Mouse (Mus musculus) R1 (cell line): ENCODE data around the gene Clstn1.

Experiments used
- DNase-seq: peaks from one replicate; pipeline ENCODE4 v3.0.0-alpha.2; 2018; ENCODE audit warnings: low read depth, low spot score

The Clstn1 gene

DNA sequence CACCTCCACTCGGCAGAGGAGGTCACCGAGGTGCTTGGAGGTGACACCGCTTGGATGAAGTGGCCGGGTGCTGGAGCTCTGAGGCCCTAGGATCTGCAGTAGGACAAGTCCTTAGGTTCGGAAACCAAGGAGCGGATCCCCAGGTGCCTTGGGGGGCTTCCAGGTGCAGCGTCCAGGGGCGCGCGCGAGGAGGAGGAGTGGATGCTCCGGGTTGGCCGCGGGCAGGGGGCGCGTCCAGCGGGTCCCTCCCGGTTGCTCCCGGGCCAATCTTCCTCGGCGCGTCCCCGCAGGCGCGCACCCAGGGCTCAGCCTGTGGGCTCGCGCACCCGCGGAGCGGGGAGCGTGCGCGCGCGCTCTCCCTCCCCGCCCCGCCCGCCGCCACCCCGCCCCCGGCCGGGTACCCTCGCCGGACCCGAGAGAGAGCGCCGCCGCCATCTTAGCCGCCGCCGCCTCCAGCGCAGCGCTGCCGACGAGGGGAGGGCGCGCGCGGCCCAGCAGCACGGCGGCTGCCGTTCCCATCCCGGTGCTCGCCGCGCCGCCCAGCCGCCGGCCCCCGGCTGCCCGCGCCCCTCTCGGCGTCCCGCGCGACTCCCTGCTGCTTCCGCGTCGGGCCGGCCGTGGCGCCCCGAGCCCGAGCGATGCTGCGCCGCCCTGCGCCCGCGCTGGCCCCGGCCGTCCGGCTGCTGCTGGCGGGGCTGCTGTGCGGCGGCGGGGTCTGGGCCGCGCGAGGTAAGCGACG is at the start of gene Clstn1:
Gene Clstn1 (plus strand): TSS at position 425 of the 739 bp plus-strand sequence.
- DNase-seq = peak; percentile 68

DNA sequence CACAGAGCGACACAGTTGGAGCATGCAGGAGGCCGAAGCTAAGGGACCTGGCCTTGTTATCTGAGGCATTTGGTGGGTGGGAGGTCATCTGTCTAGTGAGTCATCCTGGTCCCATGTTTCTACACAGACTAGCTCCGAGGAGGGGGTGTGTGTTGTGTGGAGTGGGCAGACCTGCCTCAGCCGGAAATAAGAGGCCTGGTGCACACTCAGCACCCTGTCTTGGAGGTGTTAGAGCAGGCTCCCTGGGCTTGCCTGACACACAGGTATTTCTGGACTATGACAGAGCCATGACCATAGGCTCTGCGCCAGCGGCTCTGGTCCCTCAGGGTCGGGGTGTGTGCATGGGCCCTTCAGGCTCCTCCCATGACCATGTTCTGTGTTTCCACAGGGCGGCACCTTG is 46.8 kb upstream of the Clstn1 start:
- no peak for DNase-seq

DNA sequence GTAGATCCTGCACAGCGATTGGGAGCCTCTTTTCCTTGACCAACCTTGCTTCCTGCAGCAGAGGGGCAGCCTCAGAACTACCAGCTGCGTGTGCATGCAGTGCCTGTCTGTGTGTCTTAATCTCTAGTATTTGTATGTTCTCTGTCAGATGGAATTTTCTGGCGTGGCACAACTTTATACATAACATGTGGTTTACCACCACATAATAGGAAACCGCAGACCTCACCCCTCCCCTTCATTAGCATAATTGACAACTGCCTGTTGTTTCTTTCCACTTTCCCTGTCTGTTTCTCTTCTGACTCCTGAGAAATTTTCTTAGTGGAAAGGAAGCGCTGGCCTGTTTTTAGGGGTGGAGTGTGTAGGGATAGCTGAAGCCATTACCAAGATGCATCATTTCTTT is 44.3 kb upstream of the Clstn1 start:
- no peak for DNase-seq

- DNase-seq = no peak
Measured at GRCm38 (mm10) chr4:149542431-149542830, 43.8 kb upstream of the Clstn1 start.

DNA sequence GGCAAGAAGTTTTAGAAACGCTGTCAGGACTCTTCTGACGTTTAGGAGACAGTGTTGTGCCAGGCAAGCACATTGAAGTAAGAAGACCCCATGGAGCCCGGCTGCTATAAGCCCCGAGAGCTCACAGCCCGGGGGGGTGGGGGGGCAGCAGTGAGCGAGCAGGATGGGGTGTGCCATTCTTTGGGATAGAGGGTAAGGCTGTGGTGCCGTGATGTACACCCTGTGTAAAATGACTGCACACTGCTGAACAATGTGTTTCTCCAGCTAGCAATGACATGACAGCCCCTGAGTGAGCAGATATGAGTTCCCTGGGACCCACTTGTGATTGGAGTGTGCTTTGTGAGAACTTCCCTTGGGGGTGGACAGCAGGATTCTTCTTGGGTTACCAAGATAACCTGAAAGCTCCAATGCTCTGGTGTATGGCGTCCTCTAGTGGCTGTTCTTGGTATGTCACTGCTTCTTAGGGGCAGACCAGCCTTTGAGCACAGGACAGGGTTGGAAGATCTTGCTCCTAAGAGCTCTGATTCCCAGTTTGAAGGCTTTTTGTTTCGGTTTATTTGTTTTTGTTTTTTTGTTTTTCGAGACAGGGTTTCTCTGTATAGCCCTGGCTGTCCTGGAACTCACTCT is 43.2 kb upstream of the Clstn1 start:
- DNase-seq = peak; percentile 84

GRCm38 (mm10) chr4:149544892-149545291 is 41.4 kb upstream of the Clstn1 start:
- DNase-seq = no peak

- no peak for DNase-seq
Measured at GRCm38 (mm10) chr4:149546797-149547444, 39.3 kb upstream of the Clstn1 start.

- no peak for DNase-seq
Measured at GRCm38 (mm10) chr4:149547523-149547922, 38.7 kb upstream of the Clstn1 start.

GRCm38 (mm10) chr4:149549221-149549925 is 36.9 kb upstream of the Clstn1 start:
- DNase-seq = peak; percentile 83

GRCm38 (mm10) chr4:149550866-149551265 is 35.4 kb upstream of the Clstn1 start:
- DNase-seq = no peak

DNA sequence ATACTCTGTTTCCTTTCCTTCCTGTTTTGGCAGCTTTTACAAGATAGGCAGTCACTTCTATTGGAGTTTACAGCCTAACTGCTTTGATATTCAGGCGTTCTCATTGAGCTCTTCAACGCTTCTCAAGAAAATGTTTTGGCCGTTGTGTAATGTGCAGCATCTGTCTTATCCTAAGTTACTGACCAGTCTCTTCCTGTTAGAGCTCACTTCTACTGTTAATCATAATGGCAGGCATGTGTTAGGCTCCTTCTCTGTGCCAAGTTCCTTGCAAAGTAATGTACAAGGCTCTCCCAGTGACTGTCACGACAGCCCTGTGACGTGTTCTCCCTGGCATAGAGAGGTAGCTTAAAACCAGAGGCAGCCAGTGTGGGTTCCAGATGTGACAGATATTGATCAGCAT is 34.6 kb upstream of the Clstn1 start:
- no peak for DNase-seq

DNA sequence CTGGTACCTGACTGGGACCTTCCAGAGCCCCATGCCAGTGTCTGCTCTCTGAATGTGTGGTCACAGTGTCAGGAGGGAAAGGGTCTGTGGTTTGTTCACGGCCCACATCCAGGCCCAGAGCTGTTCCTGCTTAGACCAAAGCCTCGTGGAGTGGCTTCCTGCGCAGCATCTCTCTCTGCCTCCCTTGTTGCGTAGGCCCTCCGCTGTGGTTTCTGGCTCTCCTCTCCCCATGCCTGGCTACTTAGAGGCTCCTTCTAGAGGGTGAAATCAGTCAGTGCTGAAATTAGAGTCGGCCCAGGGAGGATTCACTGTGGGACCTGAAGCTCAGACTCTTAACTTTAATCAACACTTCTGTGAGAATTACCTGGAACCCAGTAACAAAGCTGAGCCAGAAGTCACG is 32.4 kb upstream of the Clstn1 start:
- no peak for DNase-seq

DNA sequence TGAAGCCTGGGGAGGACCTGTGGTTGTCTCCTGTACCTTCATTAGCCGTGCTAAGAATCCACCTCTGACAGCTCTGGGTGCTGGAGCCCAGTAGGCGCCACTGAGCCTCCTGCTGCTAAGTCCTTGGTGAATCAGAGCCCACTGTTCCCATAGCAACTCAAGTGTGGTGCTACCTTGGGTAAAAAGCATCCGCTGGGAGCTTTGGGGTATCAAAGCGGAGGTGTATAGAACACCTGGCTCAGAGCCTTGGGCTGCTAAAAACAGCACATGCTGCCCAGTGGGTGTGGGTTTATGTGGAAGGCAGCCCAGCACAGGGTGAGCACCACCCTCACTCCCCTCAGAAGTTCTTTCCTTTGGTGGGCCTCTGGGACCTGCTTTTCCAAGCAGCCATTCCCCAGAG is 30.2 kb upstream of the Clstn1 start:
- DNase-seq = no peak

DNA sequence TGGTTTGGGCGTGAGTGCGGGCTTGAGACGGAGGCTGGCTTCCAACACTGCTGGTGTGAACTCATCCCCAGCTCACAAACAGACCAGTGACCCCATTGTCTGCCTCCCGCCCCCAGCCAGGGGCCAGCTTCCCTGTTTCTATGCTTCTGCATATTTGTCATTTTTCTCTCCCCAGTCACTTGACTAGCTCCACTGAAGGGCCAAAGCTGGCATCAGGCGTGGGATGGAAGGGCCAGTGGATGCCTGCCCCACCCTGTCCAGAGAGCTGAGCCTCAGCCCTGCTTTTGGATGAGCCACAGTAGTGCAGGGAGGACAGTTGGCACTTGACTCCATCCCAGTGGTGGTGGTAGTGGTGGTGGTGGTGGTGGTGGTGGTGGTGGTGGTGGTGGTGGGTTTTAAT is 28.4 kb upstream of the Clstn1 start:
- DNase-seq = no peak

DNA sequence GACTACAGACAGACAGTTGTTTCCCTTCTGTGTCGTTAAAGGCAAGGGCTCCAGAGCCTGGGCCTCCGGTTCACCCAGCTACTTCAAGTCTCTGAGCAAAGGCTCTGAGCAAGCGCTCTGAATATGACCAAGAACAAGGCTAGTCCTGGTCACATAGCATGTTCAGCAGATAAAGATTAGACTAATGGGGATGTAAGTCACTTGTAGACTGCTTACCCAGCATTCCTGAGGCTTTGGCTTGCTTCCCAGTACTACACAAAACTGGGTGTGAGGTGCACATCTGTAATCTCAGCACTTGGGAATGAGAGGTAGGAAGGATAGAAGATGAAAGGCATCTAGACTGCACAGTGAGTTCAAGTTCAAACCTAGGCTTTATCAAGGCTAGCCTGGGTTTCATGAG is 27.9 kb upstream of the Clstn1 start:
- DNase-seq = no peak

GRCm38 (mm10) chr4:149561392-149561791 is 24.9 kb upstream of the Clstn1 start:
- no peak for DNase-seq

GRCm38 (mm10) chr4:149561986-149562904 is 24.0 kb upstream of the Clstn1 start:
- no peak for DNase-seq

DNA sequence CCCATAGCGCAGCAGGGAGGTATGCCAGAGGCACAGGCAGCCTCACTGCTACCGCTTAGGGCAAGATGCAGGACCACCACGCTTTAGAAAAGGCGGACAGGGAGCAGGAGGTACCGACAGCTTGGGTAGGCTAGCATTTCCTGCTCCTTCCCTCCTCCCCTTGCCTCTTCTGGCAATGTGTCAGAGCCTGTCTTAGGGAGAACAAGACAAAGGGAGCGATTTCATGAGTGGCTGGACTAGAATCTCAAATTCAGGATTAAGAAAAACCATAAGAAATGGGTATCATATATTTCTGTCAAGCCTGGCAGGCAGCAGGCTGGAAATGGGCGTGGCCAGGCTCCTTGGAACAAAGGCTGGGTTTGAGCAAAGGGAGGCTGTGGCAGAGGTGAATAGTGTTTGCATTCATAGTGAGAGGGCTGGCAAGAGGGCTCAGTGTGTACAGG is 23.3 kb upstream of the Clstn1 start:
- no peak for DNase-seq

GRCm38 (mm10) chr4:149563941-149564361 is 22.3 kb upstream of the Clstn1 start:
- no peak for DNase-seq

DNA sequence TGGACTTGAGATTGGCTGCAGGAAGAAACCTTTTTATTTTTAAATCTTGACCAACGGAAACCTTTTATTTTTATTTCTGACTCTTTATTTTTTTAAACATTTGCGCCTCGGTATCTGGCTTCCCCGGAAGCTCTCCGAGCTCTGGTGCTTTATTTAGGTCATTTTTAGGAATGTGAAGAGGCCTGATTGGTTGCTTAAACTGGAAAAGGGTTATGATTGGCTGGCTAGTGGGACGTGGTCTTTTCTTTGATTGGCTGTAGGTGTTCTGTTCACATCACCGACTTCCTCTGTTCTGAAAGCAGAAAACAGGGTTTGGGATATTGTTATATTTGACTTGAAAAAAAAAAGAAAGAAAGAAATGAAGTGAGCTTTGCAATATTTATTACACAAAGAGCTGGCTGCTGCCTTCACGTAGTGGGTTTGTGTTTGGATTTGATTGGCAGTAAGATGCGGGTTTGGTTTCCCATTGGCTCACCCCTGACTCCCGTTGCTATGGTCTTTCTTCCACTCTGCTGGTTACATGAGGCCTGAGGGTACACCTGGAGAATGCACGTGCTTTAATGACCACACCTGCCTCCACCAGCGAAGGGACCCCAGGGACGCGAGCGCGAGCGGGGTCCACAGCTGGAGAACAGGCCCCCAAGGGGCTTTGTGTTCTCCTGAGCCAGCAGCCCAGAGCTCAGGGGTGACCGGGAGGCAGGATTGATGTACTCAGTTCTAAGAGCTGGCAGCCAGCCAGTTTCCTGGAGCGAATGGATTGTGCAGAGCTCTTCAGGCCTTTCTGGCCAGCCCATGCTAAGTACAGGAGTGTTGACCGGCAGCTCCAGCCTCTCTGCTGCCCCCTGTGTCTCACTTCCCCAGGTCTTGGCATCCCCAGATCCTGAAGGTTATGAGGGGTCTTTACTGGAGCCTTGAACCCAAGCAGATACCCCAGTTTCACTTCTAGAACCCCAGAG is 21.5 kb upstream of the Clstn1 start:
- peak; percentile 87 for DNase-seq
